Mouse (Mus musculus) cerebellum, postnatal 36 days (tissue): ENCODE results near the gene Irs2.
A peak's percentile ranks its signal among the peaks of the same experiment; 100 is the strongest.

Source experiments
- DNase-seq, 2 experiments: peaks; one replicate each; pipeline ENCODE4 v3.0.0; 2021 to 2022; ENCODE audit warnings: mixed read lengths in 2 of 2

Irs2 gene

DNA sequence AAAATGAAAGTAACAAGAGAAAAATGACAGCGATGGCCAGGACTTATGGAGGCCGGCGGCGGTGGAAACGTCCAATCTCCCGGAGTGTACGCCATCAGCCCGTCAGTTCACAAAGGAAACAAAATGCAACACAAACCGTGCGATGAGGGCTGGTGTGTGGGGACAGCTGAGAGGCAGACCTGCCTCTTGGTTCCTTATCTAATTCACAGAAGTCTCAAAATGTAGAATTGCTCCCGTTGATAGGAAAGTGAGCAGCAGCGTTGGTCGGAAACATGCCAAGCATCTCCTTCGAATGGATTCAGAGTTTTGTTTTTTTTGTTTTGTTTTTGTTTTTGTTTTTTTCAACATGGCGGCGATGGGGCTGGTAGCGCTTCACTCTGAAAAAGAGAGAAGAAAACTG lies 21.6 kb downstream of the Irs2 start:
- no peak for DNase-seq

GRCm38 (mm10) chr8:10985064-10985463 lies 23.2 kb downstream of the Irs2 start:
- DNase-seq = no peak

DNA sequence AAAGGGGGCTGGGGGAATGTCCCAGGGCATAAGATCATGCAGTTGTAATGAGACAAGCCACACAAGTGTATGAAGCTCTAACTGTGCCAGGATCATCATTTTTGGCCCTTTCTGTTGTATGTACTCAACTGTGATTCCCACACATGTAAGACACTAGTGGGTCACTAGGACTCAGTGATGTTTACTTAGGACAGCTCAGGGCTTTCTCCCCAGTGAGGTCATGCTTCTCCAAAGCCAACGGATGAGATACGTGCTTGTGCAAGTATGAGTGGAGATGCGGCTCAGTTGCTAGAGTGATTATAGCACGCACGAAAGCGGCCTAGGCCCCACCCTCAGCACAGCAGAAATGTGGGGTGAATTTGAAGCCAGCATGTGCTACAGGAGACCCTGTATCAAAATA lies 27.4 kb downstream of the Irs2 start:
- DNase-seq = no peak

DNA sequence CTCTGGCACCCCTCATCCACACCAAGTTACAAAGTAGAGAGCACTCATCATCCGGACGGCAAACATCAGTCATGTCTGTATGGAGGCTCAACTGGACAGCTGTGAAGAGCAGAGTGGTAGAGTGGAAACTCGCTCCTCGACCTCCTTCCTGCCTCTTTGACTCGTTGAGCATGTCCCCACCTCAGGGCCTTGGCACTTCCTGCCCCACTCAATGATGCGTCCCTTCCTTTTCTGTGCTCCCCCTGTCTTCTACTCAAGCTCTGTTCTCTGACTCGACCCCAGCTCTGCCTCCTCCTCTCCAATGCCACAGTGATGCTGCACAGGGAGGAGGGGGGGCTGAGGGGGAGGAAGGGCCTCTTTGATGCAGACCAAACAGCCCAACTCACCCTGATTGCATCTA lies 28.3 kb downstream of the Irs2 start:
- no peak for DNase-seq

GRCm38 (mm10) chr8:10979196-10979794 lies 29.0 kb downstream of the Irs2 start:
- DNase-seq = no peak

- peak; percentile 76 to 81 for DNase-seq
Measured at GRCm38 (mm10) chr8:10978377-10978776, 29.9 kb downstream of the Irs2 start.

DNA sequence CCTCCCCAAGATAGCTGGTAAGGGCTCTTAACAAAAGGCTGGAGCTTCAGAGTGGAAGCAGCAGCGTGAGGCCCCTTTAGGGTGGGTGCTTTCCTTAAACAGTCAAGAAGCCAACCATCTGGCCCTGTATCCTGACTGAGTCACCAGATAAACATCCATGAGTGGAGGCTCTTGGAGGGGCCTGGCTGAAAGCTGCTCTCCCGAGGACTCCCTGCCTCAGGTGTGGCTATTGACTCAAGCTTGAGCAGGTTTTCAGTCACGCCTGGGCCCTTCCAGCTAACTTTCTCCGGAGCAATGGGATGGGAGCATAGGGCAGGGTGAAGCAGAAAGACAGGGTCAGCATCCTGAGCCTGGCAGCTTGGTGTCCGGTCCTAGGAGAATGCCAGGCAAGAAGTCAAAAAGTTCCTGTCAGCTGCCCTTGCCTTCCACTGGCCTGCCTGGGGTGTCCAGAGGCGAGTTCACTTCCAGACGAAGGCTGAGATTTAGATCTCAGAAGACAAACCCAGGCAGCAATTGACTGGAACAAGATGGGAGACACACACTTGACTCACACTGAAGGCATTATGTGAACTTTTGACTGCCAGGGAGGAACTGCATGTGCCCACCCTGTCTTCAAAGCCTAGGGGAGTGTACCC lies 30.4 kb downstream of the Irs2 start:
- DNase-seq = no peak

GRCm38 (mm10) chr8:10974659-10975058 lies 33.6 kb downstream of the Irs2 start:
- DNase-seq = no peak

DNA sequence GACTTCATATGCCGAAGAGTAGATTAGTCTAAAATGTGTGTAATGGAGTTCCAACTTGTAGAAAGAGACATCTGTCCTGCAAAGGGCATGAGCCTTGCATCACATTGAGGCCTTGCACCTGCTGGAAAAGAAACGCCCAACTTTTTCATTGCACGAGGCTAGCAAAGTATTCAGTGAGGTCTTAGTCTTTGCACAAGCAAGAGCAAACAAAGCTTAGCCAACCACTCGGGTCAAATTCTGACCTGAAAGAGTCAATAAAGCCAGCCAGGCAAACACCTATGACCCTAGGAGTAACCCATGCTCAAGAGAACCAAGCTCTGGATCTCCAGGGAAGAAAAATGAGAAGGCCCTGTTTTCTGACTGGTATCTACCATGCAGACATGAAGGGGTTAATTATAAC lies 34.1 kb downstream of the Irs2 start:
- DNase-seq = no peak

DNA sequence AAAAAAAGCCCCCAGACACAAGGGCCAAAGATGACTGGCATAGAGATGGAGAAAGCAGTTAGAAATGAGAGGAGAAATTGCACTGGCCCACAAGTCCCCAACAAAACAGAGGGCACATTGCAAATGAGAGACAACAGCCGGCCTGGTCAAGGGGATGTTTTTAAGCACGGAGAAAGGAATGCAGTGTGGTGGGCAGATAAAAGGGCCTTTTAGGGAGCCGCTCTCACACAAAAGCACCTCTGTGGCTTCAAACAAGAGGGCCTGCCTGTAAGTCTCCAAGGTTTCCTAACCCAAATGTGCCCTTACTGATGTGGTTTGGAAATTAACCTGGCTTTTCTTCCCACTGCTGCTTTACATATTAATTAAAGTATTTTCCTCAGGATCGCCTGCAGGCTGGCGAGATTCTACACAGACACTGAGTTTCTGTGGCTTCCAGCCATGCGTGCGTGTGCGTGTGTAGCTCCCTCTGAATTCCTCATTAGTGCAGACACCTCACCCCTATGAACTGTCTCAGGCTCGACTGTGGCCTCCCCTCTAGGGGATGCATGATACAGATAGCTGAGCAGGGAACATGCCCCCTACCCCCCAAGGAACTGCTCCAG lies 35.3 kb downstream of the Irs2 start:
- no peak for DNase-seq

- no peak for DNase-seq
Measured at GRCm38 (mm10) chr8:10971984-10972383, 36.3 kb downstream of the Irs2 start.

- DNase-seq = no peak
Measured at GRCm38 (mm10) chr8:10971509-10971908, 36.7 kb downstream of the Irs2 start.

DNA sequence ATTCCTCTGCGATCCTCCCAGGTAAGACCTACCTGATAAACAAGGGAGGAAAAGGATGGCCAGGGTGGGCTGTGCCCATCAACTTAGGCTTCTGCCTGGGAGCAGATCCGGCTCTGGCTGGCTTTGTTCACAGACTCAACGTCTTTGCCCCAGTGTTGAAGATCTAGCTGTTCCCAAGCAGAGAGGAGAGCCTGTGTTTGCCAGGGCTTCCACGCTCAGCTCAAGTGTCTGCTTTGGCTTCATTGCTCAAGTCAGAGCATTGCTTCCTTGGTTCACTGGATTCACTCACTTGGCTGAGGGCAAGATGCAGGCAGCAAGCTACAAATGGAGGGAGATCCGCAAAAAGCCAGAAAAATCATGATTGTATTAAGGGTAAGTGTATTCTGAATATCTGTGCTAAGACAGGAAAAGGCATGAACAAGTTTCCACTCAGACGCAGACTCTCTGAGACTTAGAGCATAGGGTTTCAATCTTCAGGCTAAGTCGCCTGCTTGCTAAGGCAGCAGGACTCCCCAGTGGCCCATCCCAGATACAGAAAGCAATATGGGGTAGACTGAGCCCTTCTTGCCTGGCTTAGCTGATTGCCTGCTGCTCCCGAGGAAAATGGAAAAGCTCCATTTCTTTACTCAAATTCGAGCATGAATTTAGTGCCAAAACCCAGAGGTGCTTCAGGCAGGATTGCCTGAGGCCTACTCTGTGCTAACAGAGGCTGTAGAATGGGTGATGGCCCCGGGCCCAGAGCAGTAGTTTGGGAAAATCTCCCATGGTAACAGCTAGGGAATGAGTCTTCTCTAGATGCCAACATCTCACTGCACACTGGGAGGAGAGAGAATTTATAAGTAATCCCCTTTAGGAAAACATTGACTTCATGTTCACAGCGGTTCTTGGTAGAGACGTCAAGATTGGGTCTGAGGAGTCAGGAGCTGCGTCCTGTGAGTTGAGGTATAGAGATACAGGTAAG lies 37.5 kb downstream of the Irs2 start:
- DNase-seq = no peak

DNA sequence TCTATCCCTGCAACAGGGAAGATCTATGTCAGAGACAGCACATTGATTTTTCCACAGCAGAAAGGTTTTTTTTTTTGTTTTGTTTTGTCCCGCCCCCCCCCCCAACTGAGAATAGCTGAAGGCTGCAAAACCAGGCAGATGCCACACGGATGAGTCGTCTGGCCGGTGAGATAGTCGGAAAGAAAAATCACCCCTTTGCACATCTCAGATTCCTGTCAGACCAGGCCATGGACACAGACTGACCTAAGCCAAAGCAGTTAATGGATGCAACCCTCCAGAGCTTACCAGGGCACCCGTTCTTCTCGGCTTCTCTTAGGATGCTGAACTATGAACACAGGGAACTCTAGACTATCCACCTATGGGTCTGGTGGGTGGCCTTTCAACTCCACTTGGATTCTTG lies 39.6 kb downstream of the Irs2 start:
- no peak for DNase-seq

DNA sequence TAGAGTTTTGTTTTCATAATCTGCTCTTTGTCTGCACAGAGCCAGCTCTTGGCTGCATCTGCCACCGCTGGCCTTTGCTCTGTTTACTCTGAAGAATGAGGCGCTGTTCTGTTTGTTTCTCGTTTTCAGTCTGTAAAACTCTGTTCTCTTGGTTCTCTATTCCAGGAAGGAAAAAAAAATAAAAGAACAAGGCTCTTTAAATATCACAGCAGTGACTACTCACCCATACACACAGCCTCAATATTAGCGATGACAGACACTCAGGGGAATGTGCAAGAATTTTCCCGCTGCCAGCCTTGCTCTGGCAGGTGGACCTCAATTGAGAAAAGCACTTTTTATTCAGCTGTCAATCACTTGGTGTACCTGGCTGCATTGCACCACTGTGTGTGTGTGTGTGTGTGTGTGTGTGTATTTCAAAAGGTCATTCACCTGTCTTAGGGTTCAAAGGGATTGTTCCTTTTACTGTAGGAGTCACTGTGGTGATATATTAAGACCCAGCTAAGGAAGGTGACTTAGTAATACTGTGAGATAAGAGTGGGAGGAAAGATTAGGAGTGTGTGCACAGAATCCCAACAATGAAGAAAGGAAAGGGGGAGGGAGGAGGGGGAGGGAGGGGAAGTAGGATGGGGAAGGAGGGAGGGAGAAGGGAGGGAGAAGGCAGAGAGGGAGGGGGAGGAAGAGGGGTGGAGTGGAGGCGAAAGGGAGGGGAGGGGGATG lies 42.7 kb downstream of the Irs2 start:
- no peak for DNase-seq

DNA sequence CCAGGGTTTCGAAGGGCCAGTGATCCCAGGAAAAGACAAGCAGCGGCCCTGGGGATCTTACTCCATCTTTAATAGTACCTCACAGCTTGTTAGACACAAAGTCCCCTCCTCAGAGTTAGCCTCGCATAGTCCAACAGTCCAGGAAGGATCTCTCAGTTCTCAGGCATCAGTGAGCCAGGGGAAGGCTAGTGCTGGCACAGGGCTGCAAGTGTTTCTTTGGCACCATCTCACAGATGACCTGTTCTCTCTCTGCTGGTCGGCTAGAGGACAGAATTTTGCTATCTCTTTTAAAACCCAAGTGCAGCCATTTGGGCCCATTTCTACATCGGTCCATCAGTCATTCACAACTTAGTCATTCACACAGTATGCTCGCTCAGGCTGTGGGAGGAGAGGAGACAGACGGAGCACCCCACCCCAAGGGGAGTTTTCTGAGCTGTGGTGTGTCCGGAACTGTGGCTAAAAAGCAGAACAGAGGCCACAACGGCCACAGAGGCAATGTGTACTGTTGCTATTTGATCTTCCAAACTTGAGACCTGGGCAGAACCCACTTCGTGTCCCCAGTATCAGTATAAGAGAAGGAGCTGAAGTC lies 43.7 kb downstream of the Irs2 start:
- no peak for DNase-seq

GRCm38 (mm10) chr8:10961989-10962388 lies 46.3 kb downstream of the Irs2 start:
- no peak for DNase-seq

- DNase-seq = no peak
Measured at GRCm38 (mm10) chr8:10960277-10960819, 47.9 kb downstream of the Irs2 start.

DNA sequence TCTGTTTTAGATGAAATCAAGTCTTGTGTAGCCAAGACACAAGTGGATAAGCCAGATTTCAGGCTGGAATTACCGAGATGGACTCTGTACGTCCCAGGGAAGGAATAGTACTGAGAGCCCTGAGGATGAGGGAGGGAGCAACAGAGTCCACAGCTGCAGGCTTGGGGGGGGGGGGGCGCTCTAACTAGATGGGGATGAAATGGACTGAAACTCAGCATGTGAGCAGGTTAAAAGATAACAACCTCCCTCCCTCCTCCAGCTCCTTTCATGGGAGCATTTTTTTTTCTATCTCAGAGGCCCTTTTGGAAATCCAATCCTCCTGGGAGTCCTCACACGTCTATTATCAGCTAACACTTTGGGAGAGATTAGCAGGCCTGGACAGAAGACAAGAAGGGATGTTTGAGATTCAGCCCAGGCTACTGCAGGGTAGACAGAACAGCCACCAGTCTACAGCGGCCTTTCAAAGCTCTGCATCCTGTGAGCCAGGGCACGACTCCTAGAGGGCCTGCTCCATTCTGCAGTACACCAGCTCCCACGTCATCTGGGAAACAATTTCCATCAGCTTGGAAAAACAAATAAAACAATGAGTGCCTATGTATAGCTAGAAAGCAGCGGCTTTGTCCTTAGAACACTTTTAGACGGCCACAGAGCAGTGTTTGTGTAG lies 50.8 kb downstream of the Irs2 start:
- DNase-seq = no peak

DNA sequence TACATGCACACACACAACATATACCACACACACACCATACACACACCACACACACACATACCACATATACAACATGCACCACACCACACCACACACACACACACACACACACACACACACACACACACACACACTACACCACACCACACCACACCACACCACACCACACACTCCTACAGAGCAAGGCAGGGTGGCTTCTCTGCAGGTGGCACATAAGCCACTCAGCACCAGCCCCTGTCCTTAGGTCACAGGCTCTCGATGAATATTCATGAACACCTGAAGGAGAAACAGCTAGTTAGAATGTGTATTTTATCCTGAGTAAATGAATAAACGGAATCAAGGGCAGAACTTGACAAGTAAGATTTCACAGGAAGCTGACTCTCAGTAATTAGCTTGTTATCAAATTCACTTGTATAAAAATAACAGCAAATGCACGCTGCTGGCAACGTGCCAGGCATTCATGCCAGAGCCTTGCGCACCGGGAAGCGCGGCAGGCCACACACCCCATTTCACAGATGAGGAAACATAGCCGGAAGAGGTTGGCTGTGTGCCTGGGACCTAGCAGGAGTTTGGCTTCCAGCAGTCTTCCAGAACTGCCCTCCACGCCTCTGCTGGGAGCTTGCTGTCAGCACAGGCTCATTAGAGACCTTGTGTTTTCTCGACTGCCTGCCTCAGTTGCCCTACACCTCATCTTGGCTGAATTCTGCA lies 54.8 kb downstream of the Irs2 start:
- peak; percentile 45 to 51 for DNase-seq

DNA sequence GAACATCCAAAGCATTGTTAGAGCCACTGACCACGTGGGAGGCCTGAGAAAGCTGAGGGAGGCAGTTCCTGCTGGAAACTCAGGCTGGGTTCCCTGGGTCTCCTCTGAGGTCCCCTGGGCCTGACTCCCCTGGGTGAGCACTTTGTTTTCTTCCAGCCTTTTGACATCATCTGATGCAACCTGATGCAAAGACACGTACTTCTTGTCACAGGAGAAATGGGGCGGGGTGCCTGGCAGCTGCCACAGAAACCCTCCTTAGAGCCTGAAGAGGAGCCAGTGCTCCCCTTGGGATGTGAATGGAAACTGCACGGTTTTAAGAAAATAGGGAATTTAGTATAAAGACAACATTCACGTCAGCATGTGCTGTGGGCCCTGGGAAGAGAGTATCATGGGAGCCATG lies 55.6 kb downstream of the Irs2 start:
- no peak for DNase-seq
